Mouse (Mus musculus) gastrocnemius, postnatal 14 days (tissue): ENCODE data around the gene Gimap1. TPM values are rescaled to one million over a fixed set of nuclear protein-coding genes. Genes with fewer than 3 reads are reported as not detected.

Source experiments
- DNase-seq: peaks from one replicate; pipeline ENCODE4 v3.0.0; 2021; ENCODE audit warnings: mixed read lengths
- intact Hi-C: fragments of 180-260 bp; cut with DNase I; formaldehyde crosslinking; loops from one replicate; pipeline ENCODE4 v1.15.1; 2025; ENCODE audit warnings: low total_unique reads
- total RNA-seq, 2 experiments: library from RNA; stranded (reverse); gene quantifications; 2 replicates each; pipeline ENCODE4 v1.2.3; 2021

Gimap1 gene
- total RNA-seq, 2 experiments from 2014 or later: 5.7 to 6.4 TPM

DNA sequence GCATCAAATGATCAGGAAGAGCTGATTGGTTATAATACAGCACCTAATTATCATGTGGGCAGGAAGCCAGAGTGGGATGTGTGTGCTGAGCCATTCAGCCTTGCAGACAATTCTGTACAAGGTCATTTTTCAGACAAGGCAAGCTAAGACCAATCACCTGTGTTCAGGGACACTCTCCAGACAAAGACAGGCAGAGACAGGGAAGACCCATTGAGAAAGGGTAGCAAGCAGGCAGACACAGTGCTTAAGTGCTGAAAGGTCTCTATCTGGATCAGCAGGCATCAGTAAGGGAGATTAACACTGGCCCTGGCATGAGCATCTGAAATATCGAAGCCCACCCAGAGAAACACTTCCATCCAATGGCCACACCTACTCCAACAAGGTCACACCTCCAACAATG lies 45.6 kb downstream of the Gimap1 start:
- intact Hi-C loops: no loop called here
- DNase-seq: no peak

DNA sequence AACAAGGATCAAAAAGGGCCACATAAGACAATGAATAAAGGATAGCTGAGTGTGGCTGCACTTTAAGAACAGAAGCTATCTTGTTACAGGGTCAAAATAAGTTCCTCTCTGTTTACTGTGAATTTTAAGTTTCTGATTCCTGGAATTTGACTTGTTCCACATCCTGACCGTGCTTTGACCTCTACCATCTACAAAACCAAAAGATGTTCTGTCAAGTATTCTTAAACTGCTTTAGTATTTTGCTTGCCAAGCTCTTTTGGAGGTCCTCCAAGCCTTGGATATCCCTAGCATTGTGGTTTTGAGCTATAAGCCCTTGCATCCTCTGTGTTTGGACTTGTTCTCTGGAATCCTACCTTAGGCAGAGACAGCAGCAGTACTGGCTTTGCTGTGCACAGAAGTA lies 46.3 kb downstream of the Gimap1 start:
- DNase-seq: peak; percentile 23

DNA sequence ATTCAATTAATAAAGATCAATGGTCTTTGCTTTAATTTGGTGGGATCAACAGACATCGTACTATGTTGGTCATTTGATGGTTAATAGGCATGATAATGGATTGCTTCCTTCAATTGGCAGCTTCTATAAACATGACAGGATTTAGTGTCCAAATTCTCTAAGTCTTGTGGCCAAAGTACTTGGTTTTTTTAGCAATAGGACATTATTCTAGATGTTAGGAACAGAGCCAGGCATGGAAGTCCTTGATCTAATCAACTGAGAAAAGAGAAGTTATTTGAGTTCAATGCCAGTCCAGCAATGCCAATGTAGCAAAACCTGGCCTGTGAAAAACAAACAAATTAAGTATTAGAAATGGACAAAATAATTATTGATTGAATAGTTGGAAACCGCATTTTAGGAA lies 46.7 kb downstream of the Gimap1 start:
- DNase-seq: no peak

More for the DNA sequence above, 46.3 kb downstream of the Gimap1 start:
- intact Hi-C loops: no loop called here

DNA sequence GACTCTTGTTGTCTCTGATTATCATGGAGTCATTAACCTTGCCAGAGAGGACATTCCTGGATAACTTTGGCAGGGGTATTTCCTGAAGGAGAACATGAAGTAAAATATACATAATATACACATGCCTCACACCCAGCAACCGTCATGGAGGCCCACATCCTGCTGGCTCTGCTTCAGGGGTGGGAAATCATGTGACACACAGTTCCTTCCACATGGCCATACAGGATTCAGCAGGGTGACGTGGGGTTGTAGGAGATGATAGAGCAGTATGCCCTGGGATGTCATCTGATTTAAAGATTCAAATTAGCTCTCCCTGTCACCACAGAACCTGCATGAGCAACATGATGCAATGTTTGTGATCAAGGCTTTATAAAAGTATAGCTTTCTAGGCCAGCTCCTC lies 49.0 kb downstream of the Gimap1 start:
- intact Hi-C loops: no loop called here
- DNase-seq: no peak

More for the DNA sequence above, 46.7 kb downstream of the Gimap1 start:
- intact Hi-C loops: no loop called here

Other genes with a start within 250 kb of the Gimap1 start
- 10 to 100 TPM; 48.6 to 48.9 TPM for gene Atp6v0e2, start 201.4 kb upstream of the Gimap1 start, total RNA-seq
- 10 to 100 TPM; 13.2 to 15.4 TPM for gene Lrrc61, start 184.3 kb upstream of the Gimap1 start, total RNA-seq
- 10 to 100 TPM; 22.2 to 35.7 TPM for gene Rarres2, start 166.3 kb upstream of the Gimap1 start, total RNA-seq
- not detected for gene Gm45021, start 149.4 kb upstream of the Gimap1 start, total RNA-seq
- gene Repin1, start 145.2 kb upstream of the Gimap1 start, total RNA-seq: 10 to 100 TPM; 18.5 to 19.0 TPM
- 1 to 10 TPM in 1 of 2 experiments, not detected in 1; 2.0 TPM for gene Gm44965, start 145.1 kb upstream of the Gimap1 start, total RNA-seq
- 1 to 10 TPM; 5.2 to 5.5 TPM for gene Zfp775, start 137.0 kb upstream of the Gimap1 start, total RNA-seq
- gene AI854703, start 112.3 kb upstream of the Gimap1 start, total RNA-seq: under 1 TPM; 0.40 to 0.45 TPM
- gene Gimap8, start 91.8 kb upstream of the Gimap1 start, total RNA-seq: 1 to 10 TPM; 4.3 to 5.3 TPM
- 1 to 10 TPM; 1.6 to 2.2 TPM for gene Gimap9, start 62.9 kb upstream of the Gimap1 start, total RNA-seq
- gene Gimap4, start 54.5 kb upstream of the Gimap1 start, total RNA-seq: 10 to 100 TPM; 10.7 to 12.5 TPM
- 10 to 100 TPM; 21.8 to 22.0 TPM for gene Gimap6, start 30.8 kb upstream of the Gimap1 start, total RNA-seq
- gene Gm28053, start 20.4 kb upstream of the Gimap1 start, total RNA-seq: 1 to 10 TPM; 1.8 to 4.3 TPM
- not detected for gene Gimap7, start 20.4 kb upstream of the Gimap1 start, total RNA-seq
- 1 to 10 TPM; 3.6 to 4.5 TPM for gene Gimap5, start 7.1 kb downstream of the Gimap1 start, total RNA-seq
- gene Gimap3, start 31.8 kb downstream of the Gimap1 start, total RNA-seq: under 1 TPM in 1 of 2 experiments, not detected in 1; 0.22 TPM
- 1 to 10 TPM; 8.1 to 9.1 TPM for gene Tmem176a, start 101.9 kb downstream of the Gimap1 start, total RNA-seq
- gene Tmem176b, start 102.4 kb downstream of the Gimap1 start, total RNA-seq: 10 to 100 TPM; 19.5 to 26.1 TPM
- not detected for gene Aoc1, start 133.8 kb downstream of the Gimap1 start, total RNA-seq
- not detected for gene 1600015I10Rik, start 190.8 kb downstream of the Gimap1 start, total RNA-seq
- gene Doxl2, start 235.9 kb downstream of the Gimap1 start, total RNA-seq: not detected
- gene Svs1, start 247.8 kb downstream of the Gimap1 start, total RNA-seq: not detected